Mouse (Mus musculus) limb, embryonic 14.5 days (tissue): ENCODE measurements around the gene Them7. TPM values are rescaled to one million over a fixed set of nuclear protein-coding genes. Genes with fewer than 3 reads are reported as not detected.

Experiments used
- ATAC-seq: fragments of 200-750 bp; cut with Nextera tagmentation; 2 replicates; pipeline ENCODE4 v1.8.0; 2017; ENCODE audit warnings: low read depth, moderate number of reproducible peaks, moderate TSS enrichment; ENCODE audit not compliant: low FRiP score
- DNase-seq: peaks from one replicate; pipeline ENCODE4 v3.0.0-alpha.2; 2015; ENCODE audit warnings: low spot score
- H3K27ac ChIP-seq: fragments of 300-500 bp; sonication (generic); replicated peaks from 2 replicates; pipeline ENCODE4 v1.5.1; 2014; ENCODE audit warnings: low read depth, mild to moderate bottlenecking, low read length, moderate library complexity, mixed read lengths
- H3K27me3 ChIP-seq: fragments of 300-500 bp; sonication (generic); 2 replicates; pipeline ENCODE4 v1.6.1; 2014; ENCODE audit warnings: low read length, mixed read lengths; ENCODE audit not compliant: control insufficient read depth, insufficient read depth
- H3K36me3 ChIP-seq: fragments of 300-500 bp; sonication (generic); 2 replicates; pipeline ENCODE4 v1.6.1; 2014; ENCODE audit warnings: mild to moderate bottlenecking, low read length, moderate library complexity, mixed read lengths; ENCODE audit not compliant: control insufficient read depth, insufficient read depth
- H3K4me1 ChIP-seq: fragments of 300-500 bp; sonication (generic); 2 replicates; pipeline ENCODE4 v1.6.1; 2014; ENCODE audit warnings: antibody characterized with exemption, low read length, mixed read lengths; ENCODE audit not compliant: control insufficient read depth, insufficient read depth
- H3K4me2 ChIP-seq: fragments of 300-500 bp; sonication (generic); replicated peaks from 2 replicates; pipeline ENCODE4 v1.6.1; 2014; ENCODE audit warnings: low read depth, mild to moderate bottlenecking, low read length, moderate library complexity; ENCODE audit not compliant: severe bottlenecking
- H3K4me3 ChIP-seq: fragments of 300-500 bp; sonication (generic); replicated peaks from 2 replicates; pipeline ENCODE4 v1.5.1; 2014; ENCODE audit warnings: low read length
- H3K9ac ChIP-seq: fragments of 300-500 bp; sonication (generic); 2 replicates; pipeline ENCODE4 v1.6.1; 2014; ENCODE audit warnings: mild to moderate bottlenecking, low read depth, low read length, moderate library complexity; ENCODE audit not compliant: severe bottlenecking
- H3K9me3 ChIP-seq: fragments of 300-500 bp; sonication (generic); 2 replicates; pipeline ENCODE4 v1.6.1; 2016; ENCODE audit warnings: low read length; ENCODE audit not compliant: control insufficient read depth
- POLR2A ChIP-seq: fragments of 200-500 bp; IDR thresholded peaks from 2 replicates; pipeline ENCODE4 v1.8.0; 2012; ENCODE audit warnings: inconsistent platforms, mild to moderate bottlenecking, moderate library complexity, borderline replicate concordance; ENCODE audit not compliant: insufficient read depth, insufficient read length; ENCODE audit errors: extremely low read depth
- WGBS: fragments of 180-500 bp; shearing (Covaris S2); extraction: QIAGEN DNeasy Blood & Tissue Kit; methylation state at CpG from one replicate; pipeline ENCODE4 v1.1.7; 2014; 5-methylcytosine and 5-hydroxymethylcytosine counted together
- polyA plus RNA-seq, 2 experiments: library from polyadenylated mRNA; depleted of rRNA in 1 of 2; stranded (reverse) in 1 of 2; unstranded in 1 of 2; fragments of >200 nt; fragmentation: Nextera tagmentation in 1 of 2; extraction: Ambion mirVana in 1 of 2; gene quantifications; 2 replicates each; pipeline versions ENCODE4 v1.2.1 to v1.2.3; 2012 to 2014

The Them7 gene
- polyA plus RNA-seq, 2 experiments = 0.63 to 0.94 TPM

DNA sequence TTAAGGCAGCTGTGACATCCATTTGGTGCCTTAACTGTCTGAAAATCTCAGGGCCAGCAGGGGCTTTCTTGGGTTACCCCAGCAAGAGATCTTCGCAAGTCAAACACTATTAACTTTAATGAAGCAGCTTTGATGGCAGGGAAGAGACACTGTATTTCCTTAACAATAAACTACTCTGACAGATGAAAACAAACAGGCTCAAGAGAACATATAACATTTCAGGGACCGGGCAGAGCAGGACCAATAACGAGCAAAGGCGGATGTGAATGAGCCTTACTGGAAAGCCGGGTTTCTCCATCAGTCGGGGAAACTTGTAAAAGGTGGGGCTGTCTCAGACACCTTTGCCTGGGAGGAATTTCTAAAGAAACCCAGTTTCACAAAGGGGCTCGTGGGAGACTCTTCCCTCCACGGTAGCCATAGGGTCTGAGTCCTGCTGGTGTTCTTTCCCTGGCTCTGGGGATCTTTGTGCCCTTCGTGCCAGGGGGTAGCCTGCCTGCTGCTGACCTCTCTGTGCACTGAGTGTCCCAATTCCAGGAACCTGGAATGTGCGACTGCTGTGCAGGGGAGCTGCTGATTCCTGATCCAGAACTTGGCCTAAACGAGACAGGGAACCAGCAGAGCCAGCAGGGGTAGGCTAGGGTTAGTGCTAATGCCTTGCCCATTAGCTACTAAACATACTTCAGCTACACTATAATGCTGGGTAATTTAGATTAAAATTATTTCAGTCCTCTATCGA, 11.4 kb downstream of the Them7 start:
- no peak overlapping the region for H3K9ac ChIP-seq

DNA sequence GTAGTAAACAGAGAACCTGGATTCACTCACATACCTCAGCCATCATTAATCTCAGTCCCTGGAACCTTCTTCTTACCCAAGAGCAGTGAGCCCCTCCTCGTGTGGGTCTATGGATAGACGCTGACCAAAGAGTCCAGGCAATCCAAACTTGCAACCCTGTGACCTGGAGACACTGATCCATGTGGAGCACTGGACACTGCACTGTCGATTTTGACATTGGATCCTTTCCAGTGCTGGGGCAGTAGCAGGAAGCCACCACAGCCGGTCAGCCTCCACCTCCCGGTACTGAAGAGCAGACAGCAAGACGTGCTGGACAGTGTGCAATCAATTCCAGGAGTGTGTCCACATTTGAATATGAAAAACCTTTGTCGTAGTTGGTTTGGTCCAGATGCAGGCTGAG, 13.3 kb downstream of the Them7 start:
- H3K27ac ChIP-seq = no peak overlapping the region
- no peaks in the 10 kb centered on the region for H3K9me3 ChIP-seq
- DNase-seq (no peak), ATAC-seq (no peak)
- H3K4me1 ChIP-seq = peaks cover 2% of the 10 kb centered on the region; the same call in 1 of the 2 replicates
- no peak overlapping the region for H3K4me3 ChIP-seq
- H3K4me2 ChIP-seq = no peak overlapping the region
- no peaks in the 10 kb centered on the region for H3K27me3 ChIP-seq
- no peaks in the 10 kb centered on the region for H3K36me3 ChIP-seq
- H3K9ac ChIP-seq = no peak overlapping the region
- no peak for TF ChIP-seq POLR2A
- WGBS = 52% methylated on average over 7 of the region's 7 CpGs

More for the DNA sequence above, 11.4 kb downstream of the Them7 start:
- Histone ChIP-seq H3K4me2 (no peak overlapping the region), H3K9me3 (no peaks in the 10 kb centered on the region), H3K4me3 (no peak overlapping the region), H3K27ac (no peak overlapping the region), H3K4me1 (peaks cover 2% of the 10 kb centered on the region; the same call in 1 of the 2 replicates), H3K27me3 (no peaks in the 10 kb centered on the region), H3K36me3 (no peaks in the 10 kb centered on the region)
- no peak for ATAC-seq
- DNase-seq = no peak
- TF ChIP-seq POLR2A = no peak
- 20% methylated on average over 12 of the region's 12 CpGs for WGBS

DNA sequence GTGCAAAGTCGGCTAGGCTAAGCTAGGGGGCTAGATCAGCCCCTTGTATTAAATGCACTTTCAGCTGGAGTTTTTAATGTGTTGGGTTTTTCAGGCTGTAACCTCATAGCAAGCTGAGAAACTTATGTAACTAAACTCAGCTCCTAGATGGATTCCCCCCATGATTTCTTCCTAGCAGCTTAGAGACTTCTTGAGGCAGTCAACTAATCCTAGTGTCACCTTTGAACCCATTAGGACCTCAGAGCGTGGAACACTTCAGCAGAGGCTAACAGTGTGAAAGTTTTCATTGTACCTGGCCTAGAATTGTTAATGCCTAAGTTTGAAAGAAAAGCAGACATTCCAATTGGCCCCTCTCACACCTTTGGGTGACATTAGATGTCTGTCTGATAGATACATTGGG, 13.7 kb downstream of the Them7 start:
- ATAC-seq = no peak
- H3K27me3 ChIP-seq = no peaks in the 10 kb centered on the region

DNA sequence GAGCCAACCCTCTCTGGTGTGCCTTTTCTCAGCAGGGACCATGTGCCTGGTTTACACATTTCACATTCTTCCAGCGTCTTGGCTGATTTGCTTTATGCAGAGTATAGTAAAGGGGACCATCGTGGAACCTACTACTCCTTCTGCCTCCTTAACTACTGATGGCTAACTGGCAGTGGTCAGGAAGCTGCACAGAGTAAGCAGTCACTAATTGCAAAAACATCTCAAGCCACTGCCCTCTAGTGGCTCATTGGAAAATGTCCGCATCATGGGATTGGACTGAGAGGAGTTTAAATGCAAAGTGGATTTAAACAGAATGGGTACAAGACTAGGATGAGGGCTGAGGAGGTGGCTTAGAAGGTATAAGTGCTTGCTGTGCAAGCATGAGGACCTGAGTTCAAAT, 14.7 kb downstream of the Them7 start:
- DNase-seq (peak; percentile 72), ATAC-seq (no peak)
- no peak overlapping the region for H3K4me2 ChIP-seq
- 15% methylated on average over 3 of the region's 3 CpGs for WGBS
- TF ChIP-seq POLR2A = no peak
- no peaks in the 10 kb centered on the region for H3K9me3 ChIP-seq
- H3K4me3 ChIP-seq = no peak overlapping the region
- no peak overlapping the region for H3K9ac ChIP-seq
- no peaks in the 10 kb centered on the region for H3K36me3 ChIP-seq
- no peaks in the 10 kb centered on the region for H3K27me3 ChIP-seq
- H3K27ac ChIP-seq = no peak overlapping the region
- H3K4me1 ChIP-seq = peaks cover 5% of the 10 kb centered on the region; the same call in 1 of the 2 replicates

More for the DNA sequence above, 13.7 kb downstream of the Them7 start:
- Histone ChIP-seq H3K9ac (no peak overlapping the region), H3K9me3 (no peaks in the 10 kb centered on the region), H3K4me3 (no peak overlapping the region), H3K36me3 (no peaks in the 10 kb centered on the region), H3K4me2 (no peak overlapping the region), H3K4me1 (peaks cover 3% of the 10 kb centered on the region; the same call in 1 of the 2 replicates), H3K27ac (no peak overlapping the region)
- 59% methylated on average over 2 of the region's 2 CpGs for WGBS
- TF ChIP-seq POLR2A = no peak
- DNase-seq = no peak

GRCm38 (mm10) chr2:105240631-105241030, 16.5 kb downstream of the Them7 start:
- ATAC-seq = no peak
- TF ChIP-seq POLR2A = no peak
- Histone ChIP-seq H3K9me3 (no peaks in the 10 kb centered on the region), H3K9ac (no peak overlapping the region), H3K27me3 (no peaks in the 10 kb centered on the region), H3K4me3 (no peak overlapping the region), H3K27ac (no peak overlapping the region), H3K36me3 (no peaks in the 10 kb centered on the region), H3K4me1 (peaks cover 3% of the 10 kb centered on the region; the same call in 1 of the 2 replicates), H3K4me2 (no peak overlapping the region)
- no peak for DNase-seq
- WGBS = 52% methylated on average over 1 of the region's 1 CpGs
